Mouse (Mus musculus) left cerebral cortex, postnatal 10 days (tissue): ENCODE measurements around the gene Nradd. TPM values are rescaled to one million over a fixed set of nuclear protein-coding genes. Genes with fewer than 3 reads are reported as not detected.
A peak's percentile ranks its signal among the peaks of the same experiment; 100 is the strongest.

Experiments used
- DNase-seq, 2 experiments: peaks; one replicate each; pipeline ENCODE4 v3.0.0; 2021 to 2022; ENCODE audit warnings: low spot score in 2 of 2, mixed read lengths in 1 of 2; ENCODE audit errors: extremely low spot score in 1 of 2
- intact Hi-C: fragments of 180-260 bp; cut with DNase I; formaldehyde crosslinking; loops from one replicate; pipeline ENCODE4 v1.15.1; 2025
- total RNA-seq, 2 experiments: library from RNA; stranded (reverse); gene quantifications; 2 replicates each; pipeline ENCODE4 v1.2.3; 2021

Gene Nradd
- total RNA-seq = 1 to 10 TPM; 1.0 to 2.0 TPM

GRCm38 (mm10) chr9:110624361-110625166 is at the start of gene Nradd:
Gene Nradd (minus strand): TSS chr9:110624452.
- DNase-seq = peak; percentile 78 to 96
- intact Hi-C loops = no loop called here

GRCm38 (mm10) chr9:110673107-110673752 is 49.0 kb upstream of the Nradd start:
- peak in 1 of 2 experiments; percentile 56 for DNase-seq
- intact Hi-C loops = no loop called here

DNA sequence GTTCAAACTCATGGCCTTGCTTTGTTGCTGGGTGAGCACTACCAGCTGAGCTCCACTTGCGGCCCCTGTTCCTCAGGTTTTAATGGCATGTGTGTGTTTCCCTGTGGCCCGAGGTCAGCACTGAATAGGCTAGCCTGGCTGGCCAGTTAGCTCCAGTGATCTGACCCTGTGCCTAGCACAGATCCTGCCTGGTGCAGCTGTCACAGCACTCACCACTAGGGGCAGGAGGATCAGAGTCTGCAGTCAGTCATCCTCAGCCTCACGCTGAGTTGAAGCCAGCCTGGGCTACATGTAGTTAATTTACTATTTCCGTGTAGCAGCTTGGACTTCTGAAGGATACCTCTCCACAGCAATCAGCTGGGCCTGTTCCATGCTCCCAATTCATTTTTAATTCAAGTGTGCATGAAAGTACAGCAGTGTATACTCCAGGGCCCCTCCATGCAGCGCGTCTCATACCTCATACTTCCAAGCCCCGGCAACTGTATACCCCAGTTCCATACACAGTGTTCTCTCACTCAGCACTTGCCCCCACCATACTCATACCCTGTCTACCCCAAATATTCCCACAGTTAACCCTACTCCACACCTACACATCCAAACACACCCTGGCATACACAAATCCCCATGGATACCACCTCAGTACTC is 48.3 kb upstream of the Nradd start:
- DNase-seq = peak in 1 of 2 experiments; percentile 59
- intact Hi-C loops = no loop called here

GRCm38 (mm10) chr9:110669785-110670184 is 45.5 kb upstream of the Nradd start:
- intact Hi-C loops = no loop called here
- no peak for DNase-seq

DNA sequence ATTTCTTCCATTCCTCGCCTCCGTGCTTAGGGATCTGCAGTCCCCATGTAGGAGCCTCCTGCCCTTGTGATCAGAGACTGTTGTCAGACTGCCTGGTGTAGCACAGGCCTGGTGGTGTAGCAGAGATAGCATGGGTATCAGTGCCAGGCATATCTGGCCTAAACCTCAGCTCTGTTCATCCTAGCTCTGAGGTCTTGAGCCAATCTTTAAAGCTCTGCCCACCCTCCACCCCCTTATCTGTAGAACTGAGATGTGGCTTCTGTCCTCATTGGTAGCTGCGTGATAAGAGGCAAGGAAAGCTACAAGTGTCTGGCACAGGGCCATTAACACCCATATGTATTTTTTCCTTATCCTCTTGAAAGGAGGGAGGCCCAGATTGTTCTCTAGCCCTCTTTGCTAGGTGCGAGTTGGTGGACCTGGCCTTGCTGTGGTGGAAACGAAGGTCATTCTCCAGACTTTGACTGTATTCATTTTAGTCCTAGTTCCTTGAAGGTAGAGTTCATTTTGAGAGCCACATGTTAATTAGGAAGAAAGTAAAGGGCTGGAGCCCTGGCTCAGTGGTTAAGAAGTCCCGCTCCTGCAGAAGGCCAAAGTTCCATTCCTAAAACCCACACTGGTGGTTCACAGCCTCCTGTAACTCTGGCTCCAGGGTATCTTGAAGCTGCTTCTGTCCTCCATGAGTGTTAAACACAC is 44.5 kb upstream of the Nradd start:
- DNase-seq = no peak
- intact Hi-C loops = no loop called here

- no peak for DNase-seq
- intact Hi-C loops = no loop called here
Measured at GRCm38 (mm10) chr9:110667219-110667836, 43.1 kb upstream of the Nradd start.

DNA sequence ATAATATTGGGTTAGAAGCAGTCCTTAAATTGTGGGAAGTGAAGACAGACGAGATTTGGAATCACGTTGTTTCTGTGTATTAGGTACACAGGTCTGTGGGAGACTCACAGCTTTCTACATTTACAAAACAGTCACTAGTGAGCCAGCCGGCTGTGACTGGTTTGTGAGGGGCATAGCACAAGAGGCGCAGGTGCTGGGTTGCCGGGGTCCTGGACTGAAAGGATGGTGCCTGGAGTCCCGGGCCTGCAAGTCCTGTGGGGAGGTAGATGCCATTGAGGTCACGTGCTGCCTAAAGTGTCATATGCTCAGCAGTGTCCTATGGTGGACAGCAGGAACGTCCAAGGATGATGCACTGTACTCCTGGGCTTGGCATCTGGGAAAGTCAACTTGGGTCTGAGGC is 42.1 kb upstream of the Nradd start:
- DNase-seq = no peak
- intact Hi-C loops = no loop called here

- intact Hi-C loops = no loop called here
- DNase-seq = peak in 1 of 2 experiments; percentile 74
Measured at GRCm38 (mm10) chr9:110665912-110666311, 41.7 kb upstream of the Nradd start.

DNA sequence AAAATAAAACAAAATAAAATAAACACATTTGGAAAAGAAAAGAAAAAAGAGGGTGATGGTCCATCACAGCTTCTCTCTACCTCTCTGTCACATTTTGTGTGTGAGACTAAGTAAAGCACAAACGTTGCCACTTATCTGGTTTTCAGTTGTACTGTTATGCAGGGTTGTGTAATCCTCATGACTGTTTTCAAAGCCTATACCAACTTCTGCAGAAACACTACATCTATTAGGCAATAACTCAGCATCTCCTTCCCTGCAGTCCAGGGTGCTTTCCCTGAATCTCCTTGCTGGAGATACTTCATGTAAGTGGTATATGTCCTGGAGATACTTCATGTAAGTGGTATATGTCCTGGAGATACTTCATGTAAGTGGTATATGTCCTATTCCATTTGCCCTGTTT is 38.6 kb upstream of the Nradd start:
- DNase-seq = no peak
- intact Hi-C loops = no loop called here

DNA sequence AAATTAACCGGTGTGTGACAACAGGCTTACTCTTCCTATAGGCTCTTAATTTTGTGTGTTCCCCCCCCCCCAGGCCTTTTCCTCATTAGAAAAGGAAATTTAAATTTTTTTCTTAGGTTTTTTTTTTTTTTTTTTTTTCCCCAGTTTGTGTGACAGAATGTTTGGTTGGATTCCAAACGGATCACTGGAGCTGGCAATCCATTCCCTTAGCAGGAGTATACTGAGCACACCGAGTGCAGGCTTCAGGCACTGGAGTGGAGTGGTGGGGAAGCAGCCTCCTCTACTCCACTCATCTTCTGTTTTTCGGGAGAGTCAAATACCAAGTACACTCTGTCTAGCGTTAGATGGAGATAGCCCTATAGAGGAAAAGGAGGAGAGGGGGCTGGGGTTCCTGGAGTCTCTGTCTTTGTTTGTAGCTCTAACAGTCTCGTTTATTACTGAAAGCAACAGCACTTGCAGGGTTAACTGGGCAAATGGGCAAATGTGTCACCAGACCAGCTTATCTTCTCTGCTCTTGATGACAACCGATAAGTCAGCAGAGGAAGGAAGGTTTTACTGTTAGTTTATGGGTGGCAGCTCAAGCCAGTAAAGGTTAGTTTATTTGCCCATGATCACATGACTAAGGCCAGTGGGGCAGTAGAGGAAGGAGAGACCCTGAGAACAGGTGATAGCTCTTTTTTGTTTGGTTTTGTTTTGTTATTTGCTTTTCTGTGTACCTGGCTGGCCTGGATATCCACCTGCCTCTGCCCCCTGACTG is 36.8 kb upstream of the Nradd start:
- intact Hi-C loops = no loop called here
- no peak for DNase-seq

- intact Hi-C loops = no loop called here
- DNase-seq = no peak
Measured at GRCm38 (mm10) chr9:110660208-110660607, 36.0 kb upstream of the Nradd start.

DNA sequence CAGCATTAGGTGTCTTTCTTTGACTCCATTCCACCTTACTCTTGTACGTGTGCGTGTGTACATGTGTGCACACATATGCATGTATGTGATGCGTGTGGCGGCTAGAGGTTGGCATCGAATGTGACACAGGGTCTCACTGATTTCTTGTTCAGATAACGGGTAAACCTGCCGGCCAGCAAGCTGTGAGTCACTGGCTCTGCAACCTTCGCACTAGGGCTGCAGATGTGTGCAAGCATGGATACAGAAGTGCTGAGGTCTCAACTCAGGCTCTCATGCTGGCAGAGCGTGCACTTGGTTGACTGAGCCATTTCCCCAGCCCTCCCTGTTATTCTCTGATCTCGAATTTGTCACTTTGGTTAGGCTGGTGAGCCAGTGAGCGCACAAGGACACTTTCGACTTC is 35.3 kb upstream of the Nradd start:
- intact Hi-C loops = no loop called here
- DNase-seq = no peak

- DNase-seq = peak in 1 of 2 experiments; percentile 66
- intact Hi-C loops = no loop called here
Measured at GRCm38 (mm10) chr9:110657474-110658078, 33.3 kb upstream of the Nradd start.

DNA sequence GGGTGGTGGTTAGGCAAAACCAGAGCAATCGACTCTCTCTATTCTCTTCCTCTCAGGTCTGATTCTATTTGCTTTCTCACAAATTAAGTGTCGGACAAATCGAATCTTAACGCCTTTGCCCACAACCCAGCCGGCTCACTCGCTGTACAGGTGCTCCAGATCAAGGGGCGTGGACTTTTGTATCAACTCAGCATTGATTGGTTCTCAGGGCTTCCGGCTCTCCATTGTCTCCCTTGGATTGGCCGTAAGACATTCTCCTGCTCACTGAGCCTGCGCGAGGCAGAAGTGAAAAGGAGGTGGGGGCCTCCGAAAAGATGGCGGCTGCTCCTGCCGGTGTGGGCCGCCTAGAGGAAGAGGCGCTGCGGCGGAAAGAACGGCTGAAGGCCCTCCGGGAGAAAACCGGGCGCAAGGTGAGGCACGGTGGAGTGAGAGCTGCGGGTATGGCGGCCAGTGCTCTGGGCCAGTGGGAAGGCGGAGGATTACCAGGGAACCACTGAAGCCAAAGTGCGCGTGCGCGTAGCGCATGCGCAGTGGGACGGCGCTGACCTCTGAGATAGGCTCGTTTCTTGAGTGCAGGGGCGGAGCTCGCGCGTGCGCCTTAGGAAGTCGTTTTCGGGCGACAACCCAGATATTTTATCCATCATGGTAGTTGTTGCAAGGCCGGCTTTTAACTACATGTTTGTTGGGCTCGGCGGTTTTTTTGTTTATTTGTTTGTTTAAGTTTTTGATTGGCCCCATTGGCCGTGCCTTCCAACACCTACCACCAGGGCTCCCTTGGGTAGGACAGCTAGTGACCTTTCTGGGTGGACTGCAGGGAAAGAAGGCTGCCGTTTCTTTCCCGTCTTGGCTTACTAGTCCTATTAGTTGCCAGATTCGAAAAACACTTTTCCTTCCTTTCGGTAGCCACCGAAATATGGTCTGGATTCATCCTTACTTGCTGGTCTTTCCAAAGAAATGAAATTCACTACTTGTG is 32.3 kb upstream of the Nradd start, which contains the start of gene Ccdc12:
Ccdc12 (plus strand) TSS at position 255 of the 973 bp plus-strand sequence.
- intact Hi-C loops = no loop called here
- peak; percentile 94 to 95 for DNase-seq

DNA sequence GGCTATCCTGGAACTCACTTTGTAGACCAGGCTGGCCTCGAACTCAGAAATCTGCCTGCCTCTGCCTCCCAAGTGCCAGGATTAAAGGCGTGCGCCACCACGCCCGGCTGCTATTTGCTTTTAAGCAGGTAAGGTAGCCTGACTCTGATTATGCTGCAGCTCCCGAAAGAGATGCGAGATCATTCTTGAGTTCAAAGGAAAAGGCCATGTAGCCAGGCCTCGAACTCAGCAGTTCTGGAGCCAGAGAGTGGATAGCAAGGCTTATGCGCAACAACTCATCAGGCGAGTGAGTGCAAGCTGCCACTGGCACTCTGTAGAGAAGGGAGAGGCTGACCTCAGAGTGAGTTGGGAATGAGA is 31.4 kb upstream of the Nradd start:
- intact Hi-C loops = no loop called here
- DNase-seq = no peak

DNA sequence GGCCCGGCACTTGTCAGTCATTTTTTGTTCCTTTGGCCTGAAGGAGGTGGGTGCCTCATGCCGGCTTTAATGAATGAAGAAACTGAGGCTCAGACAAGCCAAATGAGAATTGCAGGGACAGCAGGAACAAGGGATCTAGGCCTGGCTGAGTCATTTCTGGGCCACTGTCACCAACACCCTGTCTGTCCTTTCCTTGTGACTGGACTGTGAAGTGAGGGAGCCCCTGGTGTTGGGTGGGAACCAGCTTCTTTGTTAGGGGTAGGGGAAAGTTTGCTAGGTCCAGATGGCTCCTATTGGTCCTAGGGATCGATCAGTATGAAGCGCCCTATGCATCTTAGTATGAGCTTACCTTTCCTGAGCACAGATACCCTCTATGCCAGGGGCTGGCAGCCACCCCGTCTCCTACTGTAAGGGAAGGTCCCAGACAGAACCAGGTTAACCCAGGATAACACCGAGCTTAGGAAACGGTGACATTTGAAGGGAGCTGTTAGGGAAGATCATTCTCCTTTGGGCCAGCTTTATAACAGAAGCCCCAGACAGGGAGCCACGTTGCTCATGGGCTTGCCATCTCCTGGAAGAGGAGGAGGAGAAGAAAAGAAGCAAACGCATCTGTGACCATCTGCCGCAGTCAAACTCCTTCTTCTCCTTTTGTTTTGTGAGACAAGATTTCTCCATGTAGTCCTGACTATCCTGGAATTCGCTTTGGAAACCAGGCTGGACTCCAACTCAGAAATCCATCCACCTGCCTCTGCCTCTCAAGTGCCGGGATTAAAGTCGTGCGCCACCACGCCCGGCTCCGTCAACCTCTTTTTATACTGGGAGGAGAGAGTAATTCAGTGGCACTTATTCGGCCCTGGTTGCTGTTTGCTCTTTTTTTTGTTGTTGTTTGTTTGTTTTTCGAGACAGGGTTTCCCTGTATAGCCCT is 30.7 kb upstream of the Nradd start:
- no peak for DNase-seq
- intact Hi-C loops = no loop called here
